12 mouse cellular contexts compared by ENCODE assay signal in genomic region chr2:27416425-27416824, GRCm38 (mm10). TPM values are rescaled to one million over a fixed set of nuclear protein-coding genes. Genes with fewer than 3 reads are reported as not detected.
DNase-seq lines count a peak whose midpoint lies in the region; ATAC-seq and TF ChIP-seq lines count a peak whose summit lies in the region.
"Had no signal": no experiment of that assay in that cellular context is flagged by ENCODE, and none has a peak within 500 bp of the region (broad histone marks: within the 10 kb centered on the region; RNA-seq: fewer than 3 reads in every experiment).

No protein-coding gene starts in this region.

- no peak for TF ChIP-seq POLR2A in small intestine, adult 2 months (IDR thresholded peaks at IDR 0.05; ENCODE audit: low read depth, low read length)

- no peak overlapping the region for H3K4me2 ChIP-seq in midbrain, embryonic 13.5 days (replicated peaks)
- no peak overlapping the region for H3K4me2 ChIP-seq in heart, embryonic 12.5 days
- H3K4me2 ChIP-seq in forebrain, embryonic 13.5 days: no peak overlapping the region

- ATAC-seq in midbrain, embryonic 13.5 days: no peak
- ATAC-seq in heart, embryonic 12.5 days (ENCODE audit: insufficient number of reproducible peaks, low FRiP score): no peak
- ATAC-seq in forebrain, embryonic 13.5 days: no peak
- ATAC-seq: hindbrain, postnatal 0 days had no signal

- no peaks in the 10 kb centered on the region for H3K9me3 ChIP-seq in midbrain, embryonic 10.5 days (replicated peaks)
- no peaks in the 10 kb centered on the region for H3K9me3 ChIP-seq in midbrain, embryonic 13.5 days
- no peaks in the 10 kb centered on the region for H3K9me3 ChIP-seq in heart, embryonic 12.5 days (replicated peaks)
- H3K9me3 ChIP-seq in forebrain, embryonic 13.5 days (replicated peaks): no peaks in the 10 kb centered on the region
- H3K9me3 ChIP-seq: megakaryocyte, embryonic 14.5 days had no signal

- peak overlapping the region; percentile 87; the same call in 1 of the 2 replicates for H3K27ac ChIP-seq in midbrain, embryonic 10.5 days (replicated peaks)
- no peak overlapping the region for H3K27ac ChIP-seq in midbrain, embryonic 13.5 days
- H3K27ac ChIP-seq in heart, embryonic 12.5 days (ENCODE audit: poor library complexity, severe bottlenecking): no peak overlapping the region
- H3K27ac ChIP-seq in small intestine, adult 2 months (ENCODE audit: insufficient read depth, low read depth, low read length): peak overlapping the region; percentile 75
- H3K27ac ChIP-seq in forebrain, embryonic 13.5 days: no peak overlapping the region
- H3K27ac ChIP-seq: hindbrain, postnatal 0 days had no signal

- H3K36me3 ChIP-seq in midbrain, embryonic 10.5 days: peaks cover 12% of the 10 kb centered on the region
- no peaks in the 10 kb centered on the region for H3K36me3 ChIP-seq in midbrain, embryonic 13.5 days
- no peaks in the 10 kb centered on the region for H3K36me3 ChIP-seq in heart, embryonic 12.5 days
- no peaks in the 10 kb centered on the region for H3K36me3 ChIP-seq in small intestine, adult 2 months (ENCODE audit: control insufficient read depth, insufficient read depth, low read length)
- H3K36me3 ChIP-seq in forebrain, embryonic 13.5 days (ENCODE audit: poor library complexity, severe bottlenecking): no peaks in the 10 kb centered on the region

- no peaks in the 10 kb centered on the region for H3K27me3 ChIP-seq in midbrain, embryonic 10.5 days (ENCODE audit: low read depth, poor library complexity, severe bottlenecking)
- no peaks in the 10 kb centered on the region for H3K27me3 ChIP-seq in midbrain, embryonic 13.5 days
- H3K27me3 ChIP-seq in heart, embryonic 12.5 days (replicated peaks): no peaks in the 10 kb centered on the region
- no peaks in the 10 kb centered on the region for H3K27me3 ChIP-seq in small intestine, adult 2 months (ENCODE audit: control insufficient read depth, insufficient read depth, low read length)
- no peaks in the 10 kb centered on the region for H3K27me3 ChIP-seq in forebrain, embryonic 13.5 days

- H3K9ac ChIP-seq in midbrain, embryonic 13.5 days (replicated peaks): no peak overlapping the region
- 0 out of 2 replicates have a peak overlapping the region, but pooled peaks have one; percentile 16 for H3K9ac ChIP-seq in heart, embryonic 12.5 days
- H3K9ac ChIP-seq in forebrain, embryonic 13.5 days: no peak overlapping the region

- peak; percentile 53 for DNase-seq in adrenal gland, postnatal 14 days
- no peak for DNase-seq in adrenal gland, postnatal 25 days
- DNase-seq in midbrain, embryonic 10.5 days (ENCODE audit: low spot score): no peak
- DNase-seq in yolk sac, embryonic 10.5 days (ENCODE audit: low spot score): no peak
- DNase-seq: cerebellum, adult 9-10 months had no signal

- peaks cover 95% of the 10 kb centered on the region for H3K4me1 ChIP-seq in midbrain, embryonic 10.5 days
- peaks cover 85% of the 10 kb centered on the region for H3K4me1 ChIP-seq in midbrain, embryonic 13.5 days (replicated peaks)
- H3K4me1 ChIP-seq in heart, embryonic 12.5 days (replicated peaks): peaks cover 82% of the 10 kb centered on the region
- H3K4me1 ChIP-seq in small intestine, adult 2 months (ENCODE audit: control insufficient read depth, insufficient read depth, insufficient read length, low read length): peaks cover 64% of the 10 kb centered on the region
- peaks cover 77% of the 10 kb centered on the region for H3K4me1 ChIP-seq in forebrain, embryonic 13.5 days

- no peak for TF ChIP-seq CTCF in small intestine, adult 2 months (IDR thresholded peaks at IDR 0.05; ENCODE audit: extremely low read depth, insufficient read length, insufficient replicate concordance, low read depth, low read length)

- H3K4me3 ChIP-seq in midbrain, embryonic 10.5 days: no peak overlapping the region
- H3K4me3 ChIP-seq in midbrain, embryonic 13.5 days (replicated peaks): no peak overlapping the region
- no peak overlapping the region for H3K4me3 ChIP-seq in heart, embryonic 12.5 days
- no peak overlapping the region for H3K4me3 ChIP-seq in small intestine, adult 2 months (ENCODE audit: low read depth, low read length)
- no peak overlapping the region for H3K4me3 ChIP-seq in forebrain, embryonic 13.5 days
- H3K4me3 ChIP-seq: erythroblast, embryonic 14.5 days; megakaryocyte, embryonic 14.5 days had no signal

- WGBS in midbrain, embryonic 10.5 days: 61% methylated on average over 3 of the region's 3 CpGs
- 51% methylated on average over 3 of the region's 3 CpGs for WGBS in midbrain, embryonic 13.5 days
- WGBS in heart, embryonic 12.5 days: 17% methylated on average over 3 of the region's 3 CpGs
- WGBS in small intestine, adult 2 months: 8% methylated on average over 3 of the region's 3 CpGs
- 60% methylated on average over 3 of the region's 3 CpGs for WGBS in forebrain, embryonic 13.5 days

RNA-seq across cellular contexts. Expression of gene Vav2, which starts 10.4 kb away (rescaled TPM):
- total RNA-seq in adrenal gland, postnatal 14 days (2021): 21.7 and 28.3 TPM in 2 replicates
- 25.0 and 26.8 TPM in 2 replicates for total RNA-seq in adrenal gland, postnatal 25 days (2021)
- 11.4 and 13.3 TPM in 2 replicates for polyA plus RNA-seq in midbrain, embryonic 10.5 days (2016; fragmentation: Nextera tagmentation; extraction: Ambion mirVana)
- polyA plus RNA-seq in midbrain, embryonic 13.5 days (2015; fragmentation: Nextera tagmentation; extraction: Ambion mirVana): 12.7 and 15.4 TPM in 2 replicates
- polyA plus RNA-seq in heart, embryonic 12.5 days (2016; fragmentation: Nextera tagmentation; extraction: Ambion mirVana): 4.5 and 5.4 TPM in 2 replicates
- polyA plus RNA-seq in small intestine, adult 2 months (2012; rRNA removed): 21.8 and 59.5 TPM in 2 replicates
- polyA plus RNA-seq in forebrain, embryonic 13.5 days (2015; fragmentation: Nextera tagmentation; extraction: Ambion mirVana): 8.7 and 8.8 TPM in 2 replicates

RNA-seq across cellular contexts. Expression of gene Brd3os, which starts 25.7 kb away (rescaled TPM):
- total RNA-seq in adrenal gland, postnatal 14 days (2021): 5.0 and 7.9 TPM in 2 replicates
- 11.0 and 12.8 TPM in 2 replicates for total RNA-seq in adrenal gland, postnatal 25 days (2021)
- polyA plus RNA-seq in midbrain, embryonic 10.5 days (2016; fragmentation: Nextera tagmentation; extraction: Ambion mirVana): 9.2 and 11.9 TPM in 2 replicates
- polyA plus RNA-seq in midbrain, embryonic 13.5 days (2015; fragmentation: Nextera tagmentation; extraction: Ambion mirVana): 27.9 and 29.0 TPM in 2 replicates
- 2.9 and 3.2 TPM in 2 replicates for polyA plus RNA-seq in heart, embryonic 12.5 days (2016; fragmentation: Nextera tagmentation; extraction: Ambion mirVana)
- polyA plus RNA-seq in small intestine, adult 2 months (2012; rRNA removed): 0.81 and 1.4 TPM in 2 replicates
- 19.3 and 25.1 TPM in 2 replicates for polyA plus RNA-seq in forebrain, embryonic 13.5 days (2015; fragmentation: Nextera tagmentation; extraction: Ambion mirVana)
- polyA plus RNA-seq: erythroblast, embryonic 14.5 days had no signal

Comparison
In these comparisons a context has a peak if more than half of its experiments do, and no peak if none do; other contexts are left out.
1. H3K27ac ChIP-seq: peak in midbrain, embryonic 10.5 days (single experiment) and small intestine, adult 2 months (single experiment); none in midbrain, embryonic 13.5 days (single experiment), heart, embryonic 12.5 days (single experiment) and forebrain, embryonic 13.5 days (single experiment).